Mouse (Mus musculus) liver, postnatal 0 days (tissue): ENCODE measurements around the gene Tspan3.

Source experiments
- CTCF ChIP-seq: sonication (generic); IDR thresholded peaks from 2 replicates; pipeline ENCODE4 v1.5.1; 2016; ENCODE audit warnings: antibody characterized with exemption, low read depth
- EP300 ChIP-seq: IDR thresholded peaks from 2 replicates; pipeline ENCODE4 v1.6.1; 2016; ENCODE audit warnings: antibody characterized with exemption, low read depth, mild to moderate bottlenecking

DNA sequence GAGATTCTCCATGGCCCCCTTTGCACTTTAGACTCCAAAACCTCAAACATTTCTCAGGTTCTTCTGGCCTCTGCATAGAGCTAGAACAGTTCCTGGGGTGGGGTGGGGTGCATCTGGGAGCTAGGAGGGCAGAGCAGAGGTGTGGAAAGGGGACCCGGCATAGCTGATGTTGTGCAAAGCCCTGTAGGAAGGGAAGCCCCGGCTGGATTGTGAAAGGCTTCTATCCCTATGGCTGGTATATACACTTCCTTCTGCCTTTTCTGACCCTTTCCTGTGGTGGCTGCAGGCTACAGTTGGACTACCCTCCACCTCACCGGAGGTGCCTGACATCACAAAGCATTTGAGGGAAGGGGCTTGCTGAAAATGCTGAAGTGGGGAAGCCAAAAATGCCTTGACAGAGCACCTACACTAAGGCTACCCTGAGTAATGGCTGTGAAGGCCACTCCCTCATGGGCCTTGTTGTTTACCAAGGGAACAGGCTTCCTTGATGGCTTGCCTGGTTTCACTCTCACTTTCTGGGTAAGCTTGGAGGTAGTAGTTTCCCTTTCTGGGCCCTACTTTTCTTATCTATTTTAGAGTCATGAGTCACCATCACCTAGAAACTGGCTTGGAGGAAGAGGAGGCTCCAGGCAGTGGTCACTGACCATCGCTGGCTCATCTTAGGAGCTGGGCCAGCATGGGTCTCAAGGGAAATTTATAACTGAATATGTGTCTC, 67.5 kb downstream of the Tspan3 start:
- no peak for TF ChIP-seq CTCF
- TF ChIP-seq EP300: no peak
